Mouse (Mus musculus) liver, adult 2 months (tissue): Measurements from ENCODE around the gene Dnmt3a.

Source experiments
- CTCF ChIP-seq: fragments of 200-500 bp; IDR thresholded peaks from 2 replicates; pipeline ENCODE4 v1.5.1; 2011; ENCODE audit warnings: low read depth, low read length, control low read depth
- POLR2A ChIP-seq: fragments of 200-500 bp; IDR thresholded peaks from 2 replicates; pipeline ENCODE4 v1.6.1; 2011; ENCODE audit warnings: low read length, control low read depth; ENCODE audit not compliant: insufficient read depth; ENCODE audit errors: extremely low read depth

DNA sequence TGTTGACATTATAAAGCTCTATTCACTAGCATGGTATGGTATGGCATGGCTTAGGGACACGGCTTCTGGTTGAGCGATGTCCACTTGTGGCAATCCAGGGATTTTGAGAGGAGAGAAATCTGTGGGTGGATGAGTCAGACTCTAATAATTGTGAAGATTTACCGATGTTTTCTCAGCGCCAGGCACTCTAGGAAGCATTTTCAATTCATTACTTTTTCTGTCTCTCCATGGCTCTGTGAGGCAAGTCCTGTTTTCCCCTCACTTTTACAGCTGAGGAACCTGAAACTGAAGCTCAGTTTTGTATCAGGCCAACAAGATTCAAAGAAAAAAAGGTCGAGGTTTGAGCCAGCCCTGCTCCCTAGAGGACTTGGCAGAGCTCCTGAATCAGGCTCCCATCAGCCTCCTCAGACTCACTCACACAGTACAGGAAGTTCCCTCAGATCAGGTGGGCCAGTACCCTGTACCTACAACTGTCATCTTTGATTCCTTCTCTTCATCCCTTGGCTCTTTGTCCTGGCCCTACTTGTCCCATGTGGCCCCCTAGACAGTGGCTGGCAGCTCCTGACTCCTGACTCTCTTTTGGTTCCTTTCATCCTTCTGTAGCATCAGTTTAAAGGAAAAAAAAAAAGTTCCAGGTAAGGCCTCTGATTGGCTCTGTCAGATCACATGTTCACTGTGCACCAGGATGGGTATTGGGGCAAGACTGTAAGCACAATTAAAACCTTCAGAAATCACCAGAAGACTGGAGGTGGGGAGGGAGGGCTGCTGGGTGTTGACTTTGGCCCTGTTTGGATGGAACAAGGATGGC is 19.3 kb downstream of the Dnmt3a start:
- no peak for TF ChIP-seq CTCF
- TF ChIP-seq POLR2A, result no peak
